Mouse (Mus musculus) monocyte, adult 2 months (primary cell): Measurements from ENCODE around the gene Olfr1440.
A peak's percentile ranks its signal among the peaks of the same experiment; 100 is the strongest.

Source experiments
- DNase-seq, 2 experiments: peaks; one replicate each; pipeline ENCODE4 v3.0.0; 2022; ENCODE audit warnings: low spot score in 2 of 2, low read depth in 1 of 2

Gene Olfr1440

GRCm38 (mm10) chr19:12386979-12387378 is at the start of gene Olfr1440:
Olfr1440 (plus strand) TSS chr19:12387279.
- DNase-seq, result no peak

- DNase-seq, result no peak
Measured at GRCm38 (mm10) chr19:12373004-12373403, 14.1 kb upstream of the Olfr1440 start.

- no peak for DNase-seq
Measured at GRCm38 (mm10) chr19:12374465-12375025, 12.5 kb upstream of the Olfr1440 start.

- DNase-seq, result no peak
Measured at GRCm38 (mm10) chr19:12413737-12414136, 26.7 kb downstream of the Olfr1440 start.

- no peak for DNase-seq
Measured at GRCm38 (mm10) chr19:12417361-12417760, 30.3 kb downstream of the Olfr1440 start, which contains the start of gene Olfr1441. Olfr1441 (plus strand) TSS chr19:12417433.

GRCm38 (mm10) chr19:12418312-12418711 is 31.2 kb downstream of the Olfr1440 start:
- DNase-seq, result no peak

GRCm38 (mm10) chr19:12420555-12420954 is 33.5 kb downstream of the Olfr1440 start:
- no peak for DNase-seq

- DNase-seq, result no peak
Measured at GRCm38 (mm10) chr19:12421680-12422079, 34.6 kb downstream of the Olfr1440 start.

GRCm38 (mm10) chr19:12427101-12427500 is 40.0 kb downstream of the Olfr1440 start:
- DNase-seq, result no peak

GRCm38 (mm10) chr19:12427605-12428004 is 40.5 kb downstream of the Olfr1440 start, which contains the start of gene Pfpl:
Pfpl (plus strand) TSS chr19:12427905.
- no peak for DNase-seq

- peak; percentile 29 to 41 for DNase-seq
Measured at GRCm38 (mm10) chr19:12433033-12433432, 46.0 kb downstream of the Olfr1440 start.

GRCm38 (mm10) chr19:12435011-12435416 is 47.9 kb downstream of the Olfr1440 start:
- DNase-seq, result peak; percentile 36 to 63

GRCm38 (mm10) chr19:12435750-12436524 is 48.9 kb downstream of the Olfr1440 start:
- DNase-seq, result peak in 1 of 2 experiments; percentile 34

GRCm38 (mm10) chr19:12439581-12439980 is 52.5 kb downstream of the Olfr1440 start:
- DNase-seq, result no peak

GRCm38 (mm10) chr19:12440103-12440725 is 53.1 kb downstream of the Olfr1440 start:
- peak in 1 of 2 experiments; percentile 59 for DNase-seq

- DNase-seq, result peak in 1 of 2 experiments; percentile 54
Measured at GRCm38 (mm10) chr19:12442560-12442959, 55.5 kb downstream of the Olfr1440 start.

GRCm38 (mm10) chr19:12445014-12445413 is 57.9 kb downstream of the Olfr1440 start:
- no peak for DNase-seq
